Mouse (Mus musculus) liver, adult 2 months (tissue): ENCODE results near the gene Wipf2. TPM values are rescaled to one million over a fixed set of nuclear protein-coding genes. Genes with fewer than 3 reads are reported as not detected.

Experiments
- DNase-seq: peaks from one replicate; pipeline ENCODE4 v3.0.0-alpha.2; 2011; ENCODE audit warnings: low read depth, low spot score; ENCODE audit errors: extremely low read depth
- H3K27ac ChIP-seq: fragments of 200-500 bp; replicated peaks from 2 replicates; pipeline ENCODE4 v1.5.1; 2012; ENCODE audit warnings: low read depth, mild to moderate bottlenecking, control low read depth, inconsistent platforms, low read length; ENCODE audit not compliant: insufficient read depth
- H3K27me3 ChIP-seq: fragments of 200-500 bp; 2 replicates; pipeline ENCODE4 v1.6.1; 2012; ENCODE audit warnings: mild to moderate bottlenecking, moderate library complexity, low read length, inconsistent platforms; ENCODE audit not compliant: control insufficient read depth, insufficient read depth
- H3K36me3 ChIP-seq: fragments of 200-500 bp; 2 replicates; pipeline ENCODE4 v1.6.1; 2012; ENCODE audit warnings: low read length, inconsistent platforms; ENCODE audit not compliant: control insufficient read depth, insufficient read depth
- H3K4me1 ChIP-seq: fragments of 200-500 bp; 2 replicates; pipeline ENCODE4 v1.6.1; 2011; ENCODE audit warnings: low read length; ENCODE audit not compliant: control insufficient read depth, insufficient read depth
- H3K4me3 ChIP-seq: fragments of 200-500 bp; 2 replicates; pipeline ENCODE4 v1.5.1; 2011; ENCODE audit warnings: low read depth, mild to moderate bottlenecking, control low read depth, low read length, moderate library complexity; ENCODE audit not compliant: insufficient read depth
- H3K79me2 ChIP-seq: fragments of 200-500 bp; 2 replicates; pipeline ENCODE4 v1.6.1; 2012; ENCODE audit warnings: inconsistent platforms, mild to moderate bottlenecking, low read length, moderate library complexity; ENCODE audit not compliant: control insufficient read depth, insufficient read depth
- H3K9ac ChIP-seq: fragments of 200-500 bp; 2 replicates; pipeline ENCODE4 v1.6.1; 2012; ENCODE audit warnings: low read depth, mild to moderate bottlenecking, control low read depth, inconsistent platforms, low read length
- CTCF ChIP-seq: fragments of 200-500 bp; IDR thresholded peaks from 2 replicates; pipeline ENCODE4 v1.5.1; 2011; ENCODE audit warnings: low read depth, low read length, control low read depth
- POLR2A ChIP-seq: fragments of 200-500 bp; IDR thresholded peaks from 2 replicates; pipeline ENCODE4 v1.6.1; 2011; ENCODE audit warnings: low read length, control low read depth; ENCODE audit not compliant: insufficient read depth; ENCODE audit errors: extremely low read depth
- WGBS: fragments of 180-500 bp; shearing (Covaris S2); methylation state at CpG from one replicate; pipeline ENCODE4 v1.1.7; 2018; 5-methylcytosine and 5-hydroxymethylcytosine counted together
- polyA plus RNA-seq: library from polyadenylated mRNA; depleted of rRNA; stranded (reverse); fragments of >200 nt; gene quantifications from 2 replicates; pipeline ENCODE4 v1.2.3, GENCODE M21; 2012
- total RNA-seq: library from RNA; depleted of rRNA; stranded (reverse); fragments of >200 nt; gene quantifications from 2 replicates; pipeline ENCODE4 v1.2.3, GENCODE M21; 2014

Gene Wipf2
- total and polyA plus RNA-seq, 2 experiments: 1.5 to 3.1 TPM

DNA sequence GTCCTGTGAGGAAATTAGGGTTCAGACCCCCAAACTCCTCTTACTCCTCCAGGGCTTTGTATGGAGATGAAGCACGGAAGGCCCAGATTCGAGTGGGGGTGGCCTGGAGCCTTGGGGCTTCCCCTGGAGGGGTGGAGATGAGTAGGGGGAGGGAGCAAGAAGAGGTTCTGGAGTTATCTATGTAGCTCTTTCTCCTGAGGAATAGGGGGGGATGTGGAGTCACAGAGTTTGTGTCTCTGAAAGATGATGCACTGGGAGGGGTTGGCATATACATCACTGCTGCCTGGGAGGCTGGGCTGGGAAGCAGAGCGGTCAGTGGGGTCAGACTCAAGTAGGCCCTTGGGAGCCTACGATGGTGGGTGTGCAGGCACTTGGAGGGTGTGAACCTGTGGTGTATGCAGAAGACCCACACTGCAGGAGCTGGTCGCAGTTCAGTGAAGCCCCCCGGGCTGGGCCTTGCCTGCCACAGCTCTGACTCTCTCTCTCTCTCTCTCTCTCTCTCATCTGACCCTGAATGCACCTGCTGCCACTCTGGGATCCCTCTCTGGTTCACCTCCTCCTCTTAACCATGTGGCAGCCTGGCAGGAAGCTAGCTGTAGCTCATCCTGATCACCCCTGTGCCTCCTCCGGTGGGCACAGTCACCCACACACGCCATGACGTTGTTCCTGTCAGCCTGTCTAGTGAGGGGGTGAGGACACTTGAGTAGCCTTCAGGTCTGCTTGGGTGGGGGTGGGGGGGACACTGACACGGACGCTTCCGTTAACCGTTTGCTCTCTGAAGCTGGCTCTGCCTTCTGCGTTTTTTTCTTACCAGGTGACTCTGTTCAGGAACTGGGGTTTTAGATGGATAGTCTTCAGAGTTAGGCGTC lies 75.9 kb downstream of the Wipf2 start:
- TF ChIP-seq POLR2A (no peak), CTCF (no peak)
- H3K9ac ChIP-seq: no peak overlapping the region
- peak overlapping the region; percentile 5; the same call in 1 of the 2 replicates for H3K4me3 ChIP-seq
- no peaks in the 10 kb centered on the region for H3K27me3 ChIP-seq
- 74% methylated on average over 15 of the region's 15 CpGs for whole genome bisulfite sequencing
- H3K36me3 ChIP-seq: no peaks in the 10 kb centered on the region
- H3K27ac ChIP-seq: no peak overlapping the region
- H3K4me1 ChIP-seq: peaks cover 40% of the 10 kb centered on the region
- H3K79me2 ChIP-seq: peaks cover 27% of the 10 kb centered on the region; the same call in 1 of the 2 replicates
- no peak for DNase-seq

DNA sequence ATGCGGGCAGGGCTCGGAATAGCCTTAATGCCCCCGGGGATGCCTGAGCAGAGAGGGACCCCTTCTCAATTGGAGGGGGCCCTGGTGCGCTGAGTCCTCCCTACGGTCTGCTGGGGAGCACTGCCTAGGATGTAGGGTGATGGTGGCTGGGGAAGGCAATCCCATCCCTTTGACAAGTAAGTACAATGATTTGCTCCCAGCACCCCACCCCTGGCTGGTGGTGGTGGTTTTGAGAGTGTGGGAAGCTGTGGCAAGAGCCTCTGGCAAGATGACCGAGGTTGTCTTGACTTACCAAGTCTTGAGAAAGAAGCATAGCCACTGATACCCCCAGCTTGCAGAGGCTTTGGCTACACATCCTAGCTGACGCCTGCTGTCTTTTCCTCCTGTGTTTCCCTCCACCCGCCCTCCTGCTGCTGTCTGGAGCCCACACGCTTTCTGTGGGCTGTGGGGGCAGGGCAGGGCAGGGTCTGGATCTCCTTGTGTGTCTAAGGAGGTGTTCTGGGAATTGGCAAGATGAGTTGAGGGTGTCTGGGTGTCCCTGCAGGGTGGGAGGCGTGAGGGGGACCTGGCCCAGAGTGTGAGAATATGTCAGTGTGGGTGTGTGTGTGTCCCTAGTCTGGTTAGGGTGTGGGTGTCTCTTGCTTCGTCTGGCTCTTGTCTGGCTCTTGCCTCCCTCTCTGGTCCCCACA lies 76.7 kb downstream of the Wipf2 start:
- no peaks in the 10 kb centered on the region for H3K27me3 ChIP-seq
- peaks cover 27% of the 10 kb centered on the region; the same call in 1 of the 2 replicates for H3K79me2 ChIP-seq
- H3K36me3 ChIP-seq: no peaks in the 10 kb centered on the region
- peaks cover 47% of the 10 kb centered on the region for H3K4me1 ChIP-seq
- H3K4me3 ChIP-seq: no peak overlapping the region
- no peak overlapping the region for H3K27ac ChIP-seq
- 77% methylated on average over 11 of the region's 11 CpGs for WGBS
- TF ChIP-seq CTCF (no peak), POLR2A (no peak)
- DNase-seq: no peak
- H3K9ac ChIP-seq: no peak overlapping the region

DNA sequence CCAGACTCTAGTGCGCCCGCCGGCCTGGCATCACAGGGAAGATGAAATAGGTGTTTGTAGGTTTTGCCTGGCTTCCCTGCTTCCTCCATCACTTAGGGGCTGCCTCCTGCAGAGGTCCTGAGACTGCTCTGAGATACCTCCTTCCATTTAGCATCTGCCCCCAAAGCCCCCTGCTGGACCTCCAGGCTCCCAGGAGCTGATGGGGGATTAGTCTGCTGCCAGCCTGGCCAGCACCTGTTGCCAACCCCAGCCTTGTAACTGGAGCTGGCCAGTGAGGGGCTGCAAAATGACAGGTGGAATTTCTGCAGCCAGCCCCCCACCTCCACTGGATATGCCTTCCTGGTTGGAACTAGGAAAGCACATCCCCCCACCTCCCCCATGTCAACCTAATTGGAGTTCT lies 77.3 kb downstream of the Wipf2 start:
- Histone ChIP-seq H3K4me1 (peaks cover 46% of the 10 kb centered on the region), H3K9ac (0 out of 2 replicates have a peak overlapping the region, but pooled peaks have one; percentile 8), H3K36me3 (no peaks in the 10 kb centered on the region), H3K79me2 (peaks cover 27% of the 10 kb centered on the region; the same call in 1 of the 2 replicates), H3K27me3 (no peaks in the 10 kb centered on the region), H3K27ac (no peak overlapping the region), H3K4me3 (no peak overlapping the region)
- DNase-seq: no peak
- WGBS: 60% methylated on average over 3 of the region's 3 CpGs
- TF ChIP-seq CTCF: no peak
- TF ChIP-seq POLR2A: no peak

GRCm38 (mm10) chr11:98941341-98941825 lies 77.9 kb downstream of the Wipf2 start:
- TF ChIP-seq POLR2A (no peak), CTCF (no peak)
- H3K36me3 ChIP-seq: no peaks in the 10 kb centered on the region
- peak; percentile 68 for DNase-seq
- H3K27me3 ChIP-seq: no peaks in the 10 kb centered on the region
- H3K79me2 ChIP-seq: peaks cover 32% of the 10 kb centered on the region; the same call in 1 of the 2 replicates
- peak overlapping the region; percentile 80 for H3K27ac ChIP-seq
- peak overlapping the region; percentile 49; the same call in 1 of the 2 replicates for H3K4me3 ChIP-seq
- WGBS: 3% methylated on average over 12 of the region's 12 CpGs
- peaks cover 49% of the 10 kb centered on the region for H3K4me1 ChIP-seq
- peak overlapping the region; percentile 64 for H3K9ac ChIP-seq

DNA sequence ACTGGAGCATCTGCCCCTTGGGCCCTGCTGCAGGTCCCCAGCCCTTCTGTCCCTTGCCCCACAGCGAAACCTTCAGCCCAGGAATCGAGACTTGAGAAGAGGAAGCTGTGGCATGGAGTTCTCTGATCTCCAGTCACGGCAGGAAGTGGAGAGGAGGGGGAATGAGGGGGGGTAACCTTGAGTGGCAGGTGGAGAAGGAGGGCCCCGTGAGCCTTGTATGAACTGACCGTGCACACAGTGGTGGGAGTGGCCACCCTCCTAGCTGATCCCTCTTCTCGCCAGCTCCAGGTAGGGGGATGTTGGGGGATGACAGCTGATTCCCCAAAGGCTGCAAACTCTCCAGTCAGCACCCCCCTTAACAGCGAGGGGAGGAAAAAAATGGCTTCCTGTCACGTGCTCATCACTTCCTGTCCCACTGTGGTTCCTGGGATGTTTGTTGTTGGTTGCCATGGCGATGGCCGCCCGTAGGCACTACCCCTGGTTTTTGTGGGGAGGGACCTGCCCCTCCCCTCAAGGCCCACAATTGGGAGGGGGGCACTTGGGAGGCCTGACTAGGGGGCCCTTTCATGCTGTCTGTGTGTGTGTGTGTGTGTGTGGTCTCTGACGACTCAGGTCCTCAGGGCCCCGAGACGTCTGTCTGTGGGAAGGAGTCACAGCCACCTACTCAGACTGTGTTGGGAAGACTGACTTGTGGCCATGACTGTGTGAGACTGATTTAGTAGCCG lies 78.5 kb downstream of the Wipf2 start:
- no peaks in the 10 kb centered on the region for H3K36me3 ChIP-seq
- peaks cover 46% of the 10 kb centered on the region for H3K4me1 ChIP-seq
- peak; percentile 39 for DNase-seq
- WGBS: 31% methylated on average over 15 of the region's 15 CpGs
- H3K27ac ChIP-seq: peak overlapping the region; percentile 80
- peaks cover 32% of the 10 kb centered on the region; the same call in 1 of the 2 replicates for H3K79me2 ChIP-seq
- TF ChIP-seq CTCF (no peak), POLR2A (no peak)
- no peaks in the 10 kb centered on the region for H3K27me3 ChIP-seq
- peak overlapping the region; percentile 49 for H3K4me3 ChIP-seq
- H3K9ac ChIP-seq: peak overlapping the region; percentile 64
